Mouse (Mus musculus) heart, postnatal 0 days (tissue): Measurements from ENCODE around the gene Sez6l.

Experiments used
- CTCF ChIP-seq: IDR thresholded peaks from 2 replicates; pipeline ENCODE4 v1.5.1; 2016; ENCODE audit warnings: antibody characterized with exemption, control low read depth, low read depth
- EP300 ChIP-seq: IDR thresholded peaks from 2 replicates; pipeline ENCODE4 v1.6.1; 2016; ENCODE audit warnings: antibody characterized with exemption, low read depth

DNA sequence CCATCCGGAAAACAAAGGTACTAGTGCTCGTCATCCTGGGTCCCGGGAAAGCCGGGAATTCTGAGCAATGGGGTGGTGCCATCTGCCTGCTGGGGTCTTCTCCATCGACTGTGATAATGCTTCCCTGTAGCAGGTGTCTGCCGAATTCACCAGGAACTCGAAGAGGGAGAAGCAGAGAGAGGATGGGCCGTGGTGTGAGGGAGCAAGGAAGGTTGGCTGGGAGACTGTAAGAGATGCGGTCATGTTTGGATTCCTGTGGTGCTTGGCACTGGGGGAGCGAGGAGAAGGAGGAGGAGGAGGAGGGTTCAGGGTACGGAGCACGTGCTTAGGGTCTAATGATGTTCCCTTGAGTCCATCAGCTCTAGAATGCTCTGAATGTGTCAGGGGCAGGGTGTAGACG is 94.4 kb downstream of the Sez6l start:
- no peak for TF ChIP-seq CTCF
- TF ChIP-seq EP300, result no peak
